Mouse (Mus musculus) embryo, embryonic 10 days (tissue): ENCODE results near the gene Gm20838.
"Not testable (repeated sequence)": the region's sequence is repeated elsewhere in the genome, so short reads cannot be mapped to it uniquely, and the experiment has no call there.

Experiments used
- DNase-seq: peaks from one replicate; pipeline ENCODE4 v3.0.0-alpha.2; 2015; ENCODE audit warnings: low spot score

The Gm20838 gene

GRCm38 (mm10) chrY:33543064-33543463 lies at the start of gene Gm20838:
Gm20838 (minus strand) TSS chrY:33543164.
- not testable (repeated sequence) for DNase-seq
